Mouse (Mus musculus): ENCODE data around the gene Pex19. TPM values are rescaled to one million over a fixed set of nuclear protein-coding genes. Genes with fewer than 3 reads are reported as not detected.

Gene Pex19
- polyA plus RNA-seq (2015; fragmentation: Illumina TruSeq; extraction: RNeasy Lipid Tissue Mini Kit (QIAGEN cat#74804); ENCODE audit: insufficient read depth, low read depth, low replicate concordance): 19.0 TPM

GRCm38 (mm10) chr1:172126376-172127347 lies at the start of gene Pex19:
Gene Pex19 (plus strand): TSS chr1:172126755.

GRCm38 (mm10) chr1:172082101-172082898 lies 44.3 kb upstream of the Pex19 start, which contains the start of the genes Copa and Ncstn:
Gene Copa (plus strand): TSS chr1:172082529.
Gene Ncstn (minus strand): TSS chr1:172082795.

DNA sequence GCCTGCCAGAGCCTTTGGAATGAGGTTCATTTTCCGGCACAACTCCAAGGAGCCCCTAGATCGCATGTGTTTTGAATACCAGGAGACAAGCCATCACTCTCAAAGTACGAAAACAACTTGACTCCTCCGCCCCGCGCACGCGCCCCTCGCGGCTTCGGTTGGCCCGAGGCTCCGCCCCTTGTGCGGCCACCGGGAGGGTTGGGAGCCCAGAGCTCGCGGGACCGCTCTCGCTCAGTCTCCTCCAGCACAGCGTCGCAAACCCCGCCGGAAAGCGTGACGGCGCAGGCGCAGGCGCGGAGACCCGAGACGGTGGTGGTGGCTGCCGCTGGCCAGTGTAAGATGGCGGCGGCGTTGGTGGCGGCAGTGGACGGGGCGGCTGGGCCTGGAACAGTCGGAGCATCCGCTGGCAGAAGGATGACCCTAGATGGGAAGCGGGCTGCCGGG lies 21.3 kb downstream of the Pex19 start, which contains the start of gene Dcaf8:
TSS of gene Dcaf8 (plus strand) at position 250 of the 444 bp plus-strand sequence.

Other genes with a start within 250 kb of the Pex19 start
- not detected for gene Gm10521, start 231.1 kb upstream of the Pex19 start, polyA plus RNA-seq (2015; fragmentation: Illumina TruSeq; extraction: RNeasy Lipid Tissue Mini Kit (QIAGEN cat#74804); ENCODE audit: insufficient read depth, low read depth, low replicate concordance)
- 0.24 TPM for gene Slamf6, start 209.2 kb upstream of the Pex19 start, polyA plus RNA-seq (2015; fragmentation: Illumina TruSeq; extraction: RNeasy Lipid Tissue Mini Kit (QIAGEN cat#74804); ENCODE audit: insufficient read depth, low read depth, low replicate concordance)
- gene Vangl2, start 98.3 kb upstream of the Pex19 start, polyA plus RNA-seq (2015; fragmentation: Illumina TruSeq; extraction: RNeasy Lipid Tissue Mini Kit (QIAGEN cat#74804); ENCODE audit: insufficient read depth, low read depth, low replicate concordance): 1.3 TPM
- gene Nhlh1, start 69.2 kb upstream of the Pex19 start, polyA plus RNA-seq (2015; fragmentation: Illumina TruSeq; extraction: RNeasy Lipid Tissue Mini Kit (QIAGEN cat#74804); ENCODE audit: insufficient read depth, low read depth, low replicate concordance): not detected
- gene Copa, start 44.2 kb upstream of the Pex19 start, polyA plus RNA-seq (2015; fragmentation: Illumina TruSeq; extraction: RNeasy Lipid Tissue Mini Kit (QIAGEN cat#74804); ENCODE audit: insufficient read depth, low read depth, low replicate concordance): 68.5 TPM
- gene Ncstn, start 44.0 kb upstream of the Pex19 start, polyA plus RNA-seq (2015; fragmentation: Illumina TruSeq; extraction: RNeasy Lipid Tissue Mini Kit (QIAGEN cat#74804); ENCODE audit: insufficient read depth, low read depth, low replicate concordance): 19.2 TPM
- 27.7 TPM for gene Dcaf8, start 21.3 kb downstream of the Pex19 start, polyA plus RNA-seq (2015; fragmentation: Illumina TruSeq; extraction: RNeasy Lipid Tissue Mini Kit (QIAGEN cat#74804); ENCODE audit: insufficient read depth, low read depth, low replicate concordance)
- gene Pea15a, start 80.0 kb downstream of the Pex19 start, polyA plus RNA-seq (2015; fragmentation: Illumina TruSeq; extraction: RNeasy Lipid Tissue Mini Kit (QIAGEN cat#74804); ENCODE audit: insufficient read depth, low read depth, low replicate concordance): 38.0 TPM
- not detected for gene Casq1, start 93.1 kb downstream of the Pex19 start, polyA plus RNA-seq (2015; fragmentation: Illumina TruSeq; extraction: RNeasy Lipid Tissue Mini Kit (QIAGEN cat#74804); ENCODE audit: insufficient read depth, low read depth, low replicate concordance)
- not detected for gene Atp1a4, start 131.7 kb downstream of the Pex19 start, polyA plus RNA-seq (2015; fragmentation: Illumina TruSeq; extraction: RNeasy Lipid Tissue Mini Kit (QIAGEN cat#74804); ENCODE audit: insufficient read depth, low read depth, low replicate concordance)
- 15.7 TPM for gene Igsf8, start 134.9 kb downstream of the Pex19 start, polyA plus RNA-seq (2015; fragmentation: Illumina TruSeq; extraction: RNeasy Lipid Tissue Mini Kit (QIAGEN cat#74804); ENCODE audit: insufficient read depth, low read depth, low replicate concordance)
- 6.4 TPM for gene Atp1a2, start 171.3 kb downstream of the Pex19 start, polyA plus RNA-seq (2015; fragmentation: Illumina TruSeq; extraction: RNeasy Lipid Tissue Mini Kit (QIAGEN cat#74804); ENCODE audit: insufficient read depth, low read depth, low replicate concordance)
- not detected for gene Kcnj9, start 202.6 kb downstream of the Pex19 start, polyA plus RNA-seq (2015; fragmentation: Illumina TruSeq; extraction: RNeasy Lipid Tissue Mini Kit (QIAGEN cat#74804); ENCODE audit: insufficient read depth, low read depth, low replicate concordance)
- gene Kcnj10, start 214.5 kb downstream of the Pex19 start, polyA plus RNA-seq (2015; fragmentation: Illumina TruSeq; extraction: RNeasy Lipid Tissue Mini Kit (QIAGEN cat#74804); ENCODE audit: insufficient read depth, low read depth, low replicate concordance): not detected
- 3.2 TPM for gene Pigm, start 249.8 kb downstream of the Pex19 start, polyA plus RNA-seq (2015; fragmentation: Illumina TruSeq; extraction: RNeasy Lipid Tissue Mini Kit (QIAGEN cat#74804); ENCODE audit: insufficient read depth, low read depth, low replicate concordance)